Mouse (Mus musculus): ENCODE measurements around the gene Pank4. TPM values are rescaled to one million over a fixed set of nuclear protein-coding genes. Genes with fewer than 3 reads are reported as not detected.

Pank4 gene
- polyA plus RNA-seq, 1 experiment: 16.7 TPM

GRCm38 (mm10) chr4:155012115-155012514, 48.2 kb downstream of the Pank4 start:
- no peaks in the 10 kb centered on the region for H3K4me1 ChIP-seq (ENCODE audit: control insufficient read depth, insufficient read depth, low read length)
- no peak overlapping the region for H3K27ac ChIP-seq (ENCODE audit: control insufficient read depth, insufficient read depth, low read depth, low read length)
- H3K4me3 ChIP-seq (ENCODE audit: control insufficient read depth, low read depth, low read length): no peak overlapping the region
- TF ChIP-seq POLR2A (IDR thresholded peaks at IDR 0.05; ENCODE audit: control insufficient read depth, low read depth, low read length) (no peak), CTCF (IDR thresholded peaks at IDR 0.05; ENCODE audit: control insufficient read depth, insufficient read depth, insufficient replicate concordance, low read depth, low read length) (no peak)
- no peaks in the 10 kb centered on the region for H3K36me3 ChIP-seq (ENCODE audit: control insufficient read depth, insufficient read depth, low read length)
- no peaks in the 10 kb centered on the region for H3K27me3 ChIP-seq (ENCODE audit: control insufficient read depth, insufficient read depth, low read length)

DNA sequence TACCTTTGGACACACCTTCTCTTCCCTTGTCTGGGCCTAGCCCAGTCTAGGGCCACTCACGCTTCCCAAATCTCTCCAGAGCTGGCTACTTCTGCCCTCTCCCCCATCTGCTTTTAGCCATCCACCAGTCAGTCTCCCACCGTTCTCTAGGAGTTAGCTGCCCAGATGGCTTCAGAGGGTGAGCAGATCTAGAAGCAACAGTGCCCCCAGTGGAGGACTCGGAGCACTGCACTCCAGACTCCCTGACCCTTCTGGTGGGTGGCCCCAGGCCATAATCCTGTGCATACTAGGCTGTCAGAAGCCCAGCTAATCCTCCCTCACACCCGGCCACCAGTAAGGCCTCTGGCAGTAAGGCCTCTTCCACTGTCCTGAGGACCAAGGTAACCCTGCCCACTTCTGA, 48.9 kb downstream of the Pank4 start:
- H3K36me3 ChIP-seq (ENCODE audit: control insufficient read depth, insufficient read depth, low read length): no peaks in the 10 kb centered on the region
- TF ChIP-seq CTCF (IDR thresholded peaks at IDR 0.05; ENCODE audit: control insufficient read depth, insufficient read depth, insufficient replicate concordance, low read depth, low read length) (peak; percentile 87; the same call in 1 of the 2 replicates), POLR2A (IDR thresholded peaks at IDR 0.05; ENCODE audit: control insufficient read depth, low read depth, low read length) (no peak)
- no peak overlapping the region for H3K4me3 ChIP-seq (ENCODE audit: control insufficient read depth, low read depth, low read length)
- H3K27me3 ChIP-seq (ENCODE audit: control insufficient read depth, insufficient read depth, low read length): no peaks in the 10 kb centered on the region
- no peaks in the 10 kb centered on the region for H3K4me1 ChIP-seq (ENCODE audit: control insufficient read depth, insufficient read depth, low read length)
- H3K27ac ChIP-seq (ENCODE audit: control insufficient read depth, insufficient read depth, low read depth, low read length): no peak overlapping the region

- H3K4me1 ChIP-seq (ENCODE audit: control insufficient read depth, insufficient read depth, low read length): no peaks in the 10 kb centered on the region
- no peak overlapping the region for H3K27ac ChIP-seq (ENCODE audit: control insufficient read depth, insufficient read depth, low read depth, low read length)
- H3K4me3 ChIP-seq (ENCODE audit: control insufficient read depth, low read depth, low read length): no peak overlapping the region
- H3K27me3 ChIP-seq (ENCODE audit: control insufficient read depth, insufficient read depth, low read length): no peaks in the 10 kb centered on the region
- TF ChIP-seq CTCF (IDR thresholded peaks at IDR 0.05; ENCODE audit: control insufficient read depth, insufficient read depth, insufficient replicate concordance, low read depth, low read length): no peak
- no peaks in the 10 kb centered on the region for H3K36me3 ChIP-seq (ENCODE audit: control insufficient read depth, insufficient read depth, low read length)
Observed at GRCm38 (mm10) chr4:155014244-155014643, 50.3 kb downstream of the Pank4 start.

DNA sequence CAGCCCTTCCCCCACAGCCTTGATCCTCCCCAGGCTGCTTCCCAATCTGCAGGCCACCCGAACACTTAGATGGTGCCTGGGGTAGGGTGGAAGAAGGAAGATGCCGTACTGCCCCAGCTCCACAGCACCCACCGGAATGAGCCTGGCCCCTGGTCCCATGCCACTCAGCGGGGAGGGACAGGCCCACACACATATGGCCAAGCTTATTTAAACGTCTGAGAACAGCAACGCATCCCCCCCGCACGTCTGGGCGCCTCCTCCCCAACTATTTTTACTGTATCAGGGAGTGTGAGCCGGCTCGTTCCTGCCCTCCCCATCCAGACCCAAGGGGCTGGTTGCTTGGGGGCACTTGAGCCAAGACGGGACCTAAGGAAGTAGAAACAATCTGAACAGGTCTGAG, 50.9 kb downstream of the Pank4 start:
- Histone ChIP-seq H3K36me3 (ENCODE audit: control insufficient read depth, insufficient read depth, low read length) (no peaks in the 10 kb centered on the region), H3K27me3 (ENCODE audit: control insufficient read depth, insufficient read depth, low read length) (no peaks in the 10 kb centered on the region), H3K27ac (ENCODE audit: control insufficient read depth, insufficient read depth, low read depth, low read length) (no peak overlapping the region), H3K4me1 (ENCODE audit: control insufficient read depth, insufficient read depth, low read length) (no peaks in the 10 kb centered on the region), H3K4me3 (ENCODE audit: control insufficient read depth, low read depth, low read length) (no peak overlapping the region)
- no peak for TF ChIP-seq CTCF (IDR thresholded peaks at IDR 0.05; ENCODE audit: control insufficient read depth, insufficient read depth, insufficient replicate concordance, low read depth, low read length)
- TF ChIP-seq POLR2A (IDR thresholded peaks at IDR 0.05; ENCODE audit: control insufficient read depth, low read depth, low read length): no peak

- TF ChIP-seq CTCF (IDR thresholded peaks at IDR 0.05; ENCODE audit: control insufficient read depth, insufficient read depth, insufficient replicate concordance, low read depth, low read length): no peak
- TF ChIP-seq POLR2A (IDR thresholded peaks at IDR 0.05; ENCODE audit: control insufficient read depth, low read depth, low read length): no peak
- no peaks in the 10 kb centered on the region for H3K27me3 ChIP-seq (ENCODE audit: control insufficient read depth, insufficient read depth, low read length)
- no peak overlapping the region for H3K27ac ChIP-seq (ENCODE audit: control insufficient read depth, insufficient read depth, low read depth, low read length)
- no peak overlapping the region for H3K4me3 ChIP-seq (ENCODE audit: control insufficient read depth, low read depth, low read length)
- H3K36me3 ChIP-seq (ENCODE audit: control insufficient read depth, insufficient read depth, low read length): no peaks in the 10 kb centered on the region
- no peaks in the 10 kb centered on the region for H3K4me1 ChIP-seq (ENCODE audit: control insufficient read depth, insufficient read depth, low read length)
Observed at GRCm38 (mm10) chr4:155015550-155015949, 51.6 kb downstream of the Pank4 start.

DNA sequence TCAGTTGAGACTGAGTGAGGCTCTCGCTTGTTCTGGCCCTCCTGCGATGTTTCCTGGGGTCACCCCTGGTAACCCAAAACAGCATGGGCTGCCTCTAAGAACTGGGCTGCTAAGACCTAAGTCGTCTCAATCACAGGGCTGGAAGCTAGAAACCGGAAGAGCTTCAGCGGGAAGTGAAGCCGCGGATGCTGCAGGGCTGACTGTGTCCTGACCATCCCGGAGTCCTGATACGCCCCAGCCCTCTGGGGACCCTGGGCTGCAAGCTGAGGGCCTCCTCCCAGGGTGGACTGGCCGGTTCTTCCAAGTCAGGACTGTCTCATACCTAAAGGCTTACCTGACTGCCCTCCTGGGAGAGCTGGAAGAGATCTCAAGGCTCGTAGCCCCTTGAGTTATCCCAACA, 52.9 kb downstream of the Pank4 start:
- TF ChIP-seq CTCF (IDR thresholded peaks at IDR 0.05; ENCODE audit: control insufficient read depth, insufficient read depth, insufficient replicate concordance, low read depth, low read length): no peak
- no peak for TF ChIP-seq POLR2A (IDR thresholded peaks at IDR 0.05; ENCODE audit: control insufficient read depth, low read depth, low read length)
- H3K4me1 ChIP-seq (ENCODE audit: control insufficient read depth, insufficient read depth, low read length): no peaks in the 10 kb centered on the region
- no peak overlapping the region for H3K27ac ChIP-seq (ENCODE audit: control insufficient read depth, insufficient read depth, low read depth, low read length)
- no peaks in the 10 kb centered on the region for H3K36me3 ChIP-seq (ENCODE audit: control insufficient read depth, insufficient read depth, low read length)
- H3K4me3 ChIP-seq (ENCODE audit: control insufficient read depth, low read depth, low read length): no peak overlapping the region
- no peaks in the 10 kb centered on the region for H3K27me3 ChIP-seq (ENCODE audit: control insufficient read depth, insufficient read depth, low read length)

DNA sequence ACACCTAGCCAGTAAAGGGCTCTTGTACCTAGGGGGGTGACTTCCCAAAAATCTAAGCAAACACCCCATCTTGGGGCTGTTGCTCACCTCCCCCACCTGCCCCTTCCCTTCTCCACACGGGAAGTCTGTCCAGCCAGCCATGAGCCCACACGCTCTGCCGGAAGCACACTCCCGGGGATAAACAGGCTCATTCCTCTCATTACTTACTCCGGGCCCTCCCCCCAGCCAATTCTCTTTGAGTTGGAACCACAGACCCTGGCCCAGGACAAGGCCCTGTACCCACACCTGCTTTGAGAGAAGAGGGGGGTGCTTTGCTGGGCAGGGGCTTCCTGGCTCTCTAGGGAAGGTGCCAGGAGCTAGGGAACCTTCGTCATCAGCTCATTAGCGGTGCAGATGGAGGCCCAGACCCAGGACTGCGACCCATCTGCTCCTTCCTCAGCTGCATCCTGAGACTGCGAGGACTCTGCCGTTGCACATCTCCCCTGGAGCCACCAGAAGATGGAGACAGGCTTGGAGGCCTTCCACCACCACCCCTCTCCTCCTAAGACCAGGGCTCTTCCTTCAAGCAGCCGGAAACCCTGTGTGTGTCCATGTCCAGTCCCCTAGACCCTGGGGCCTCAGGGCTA, 53.4 kb downstream of the Pank4 start:
- TF ChIP-seq CTCF (IDR thresholded peaks at IDR 0.05; ENCODE audit: control insufficient read depth, insufficient read depth, insufficient replicate concordance, low read depth, low read length): no peak
- TF ChIP-seq POLR2A (IDR thresholded peaks at IDR 0.05; ENCODE audit: control insufficient read depth, low read depth, low read length): no peak
- H3K4me3 ChIP-seq (ENCODE audit: control insufficient read depth, low read depth, low read length): no peak overlapping the region
- H3K27me3 ChIP-seq (ENCODE audit: control insufficient read depth, insufficient read depth, low read length): no peaks in the 10 kb centered on the region
- H3K36me3 ChIP-seq (ENCODE audit: control insufficient read depth, insufficient read depth, low read length): no peaks in the 10 kb centered on the region
- H3K4me1 ChIP-seq (ENCODE audit: control insufficient read depth, insufficient read depth, low read length): no peaks in the 10 kb centered on the region
- no peak overlapping the region for H3K27ac ChIP-seq (ENCODE audit: control insufficient read depth, insufficient read depth, low read depth, low read length)

GRCm38 (mm10) chr4:155018066-155018465, 54.1 kb downstream of the Pank4 start:
- no peaks in the 10 kb centered on the region for H3K27me3 ChIP-seq (ENCODE audit: control insufficient read depth, insufficient read depth, low read length)
- TF ChIP-seq POLR2A (IDR thresholded peaks at IDR 0.05; ENCODE audit: control insufficient read depth, low read depth, low read length): no peak
- TF ChIP-seq CTCF (IDR thresholded peaks at IDR 0.05; ENCODE audit: control insufficient read depth, insufficient read depth, insufficient replicate concordance, low read depth, low read length): no peak
- no peak overlapping the region for H3K27ac ChIP-seq (ENCODE audit: control insufficient read depth, insufficient read depth, low read depth, low read length)
- H3K4me1 ChIP-seq (ENCODE audit: control insufficient read depth, insufficient read depth, low read length): no peaks in the 10 kb centered on the region
- no peaks in the 10 kb centered on the region for H3K36me3 ChIP-seq (ENCODE audit: control insufficient read depth, insufficient read depth, low read length)
- H3K4me3 ChIP-seq (ENCODE audit: control insufficient read depth, low read depth, low read length): no peak overlapping the region
